27 mouse cellular contexts compared by ENCODE assay signal in the genomic region with DNA sequence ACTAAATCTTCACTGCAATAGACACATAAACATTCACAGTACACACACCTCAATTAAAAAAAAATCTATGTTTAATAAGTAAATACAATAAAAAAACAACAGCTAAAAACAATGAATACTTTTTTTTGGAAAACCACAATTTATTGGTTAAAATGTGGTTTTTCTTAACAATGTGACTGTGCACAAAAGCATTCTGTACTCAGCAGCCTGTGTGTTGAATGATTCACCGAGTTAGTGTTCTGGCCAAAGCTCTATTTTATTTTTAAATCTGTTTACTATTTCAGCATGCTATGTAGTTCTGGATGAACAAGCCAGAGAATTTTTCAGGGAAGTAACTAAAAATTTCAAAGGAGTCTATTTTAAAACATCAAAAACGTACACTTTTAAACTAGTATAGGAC. TPM values are rescaled to one million over a fixed set of nuclear protein-coding genes. Genes with fewer than 3 reads are reported as not detected.
DNase-seq lines count a peak whose midpoint lies in the region; ATAC-seq and TF ChIP-seq lines count a peak whose summit lies in the region.
"Had no signal": no experiment of that assay in that cellular context is flagged by ENCODE, and none has a peak within 500 bp of the region (broad histone marks: within the 10 kb centered on the region; RNA-seq: fewer than 3 reads in every experiment).

No protein-coding gene starts in this region.

- WGBS in thymus, adult 2 months = 39% methylated on average over 2 of the region's 2 CpGs

- no peak overlapping the region for H3K4me3 ChIP-seq in layer of hippocampus, adult 2 months
- no peak overlapping the region for H3K4me3 ChIP-seq in embryonic fibroblast, embryonic 13.5 days (ENCODE audit: insufficient read depth, low read length)
- no peak overlapping the region for H3K4me3 ChIP-seq in thymus, adult 2 months (ENCODE audit: control insufficient read depth, insufficient read depth, low read length)
- H3K4me3 ChIP-seq: forebrain, embryonic 12.5 days; hindbrain, embryonic 10.5 days; hindbrain, embryonic 15.5 days; liver, embryonic 12.5 days; neural tube, embryonic 15.5 days had no signal

- TF ChIP-seq CTCF in layer of hippocampus, adult 2 months (conservative IDR thresholded peaks at IDR 0.05) = no peak
- TF ChIP-seq CTCF in embryonic fibroblast, embryonic 13.5 days (IDR thresholded peaks at IDR 0.05; ENCODE audit: borderline replicate concordance, insufficient read depth, low read length) = no peak
- TF ChIP-seq CTCF in thymus, adult 2 months (IDR thresholded peaks at IDR 0.05; ENCODE audit: borderline replicate concordance, control insufficient read depth, extremely low read depth, insufficient read depth, low read length, poor library complexity) = no peak

- TF ChIP-seq POLR2A in embryonic fibroblast, embryonic 13.5 days (IDR thresholded peaks at IDR 0.05; ENCODE audit: low read depth, low read length) = no peak
- no peak for TF ChIP-seq POLR2A in thymus, adult 2 months (IDR thresholded peaks at IDR 0.05; ENCODE audit: control insufficient read depth, extremely low read depth, insufficient read depth, low read length, poor library complexity)

- DNase-seq in layer of hippocampus, adult 2 months (ENCODE audit: low spot score in 2 of 2) = peak in 1 of 2 experiments; percentile 47
- no peak for DNase-seq in layer of hippocampus, postnatal 36 days
- DNase-seq in Muller cell, postnatal 12 days (ENCODE audit: inconsistent ontology term) = peak; percentile 82
- no peak for DNase-seq in thymus, adult 2 months
- no peak for DNase-seq in heart, adult 9 months (ENCODE audit: low spot score in 2 of 2)
- DNase-seq: adrenal gland, postnatal 25 days; cerebellum, adult 8-10 months; cerebellum, postnatal 25 days; heart, postnatal 14 days; kidney, adult 11 months; kidney, postnatal 14 days; left cerebral cortex, postnatal 4 days; liver, postnatal 0 days; lung, postnatal 36 days; midbrain, embryonic 14.5 days; right cerebral cortex, postnatal 25 days; thymus, adult 18-20 months; thymus, postnatal 36 days had no signal

- no peaks in the 10 kb centered on the region for H3K36me3 ChIP-seq in thymus, adult 2 months (ENCODE audit: control insufficient read depth, insufficient read depth, low read length)
- H3K36me3 ChIP-seq: forebrain, embryonic 12.5 days; hindbrain, embryonic 10.5 days; hindbrain, embryonic 15.5 days; liver, embryonic 12.5 days; neural tube, embryonic 15.5 days had no signal

- ATAC-seq in erythroid progenitor cell, adult 5-6 weeks (replicated peaks; ENCODE audit: low FRiP score, poor library complexity, severe bottlenecking) = no peak
- ATAC-seq: inflammation-experienced regulatory T-cells, adult 6 months; liver, embryonic 12.5 days; liver, postnatal 0 days had no signal

- peak overlapping the region; percentile 33; the same call in 1 of the 2 replicates for H3K27ac ChIP-seq in layer of hippocampus, adult 2 months
- peak overlapping the region; percentile 91 for H3K27ac ChIP-seq in embryonic fibroblast, embryonic 13.5 days (ENCODE audit: insufficient read depth, low read length)
- no peak overlapping the region for H3K27ac ChIP-seq in thymus, adult 2 months (ENCODE audit: control insufficient read depth, insufficient read depth, low read length)
- H3K27ac ChIP-seq: forebrain, embryonic 12.5 days; hindbrain, embryonic 10.5 days; hindbrain, embryonic 15.5 days; liver, embryonic 12.5 days; neural tube, embryonic 15.5 days had no signal

- H3K27me3 ChIP-seq in thymus, adult 2 months (ENCODE audit: control insufficient read depth, insufficient read depth, low read length) = peaks cover 4% of the 10 kb centered on the region; the same call in 1 of the 2 replicates

- peaks cover 14% of the 10 kb centered on the region for H3K4me1 ChIP-seq in embryonic fibroblast, embryonic 13.5 days (ENCODE audit: control insufficient read depth, insufficient read depth, low read length)
- peaks cover 3% of the 10 kb centered on the region; the same call in 1 of the 2 replicates for H3K4me1 ChIP-seq in thymus, adult 2 months (replicated peaks; ENCODE audit: control insufficient read depth, insufficient read depth, low read length)

RNA-seq across cellular contexts. Expression of a gene that starts 9.0 kb away (rescaled TPM):
- total RNA-seq in layer of hippocampus, adult 2 months (2021) = 1 to 10 TPM in 1 of 2 experiments, under 1 TPM in 1; 0.79 to 1.0 TPM
- 1 to 10 TPM in 1 of 2 experiments, under 1 TPM in 1; 0.62 to 1.4 TPM for total RNA-seq in layer of hippocampus, postnatal 36 days (2021)
- polyA plus RNA-seq in embryonic fibroblast, embryonic 13.5 days (2011; ENCODE audit: insufficient read length, low read depth, missing spikeins) = 117 and 150 TPM in 2 replicates
- 95.3 and 143 TPM in 2 replicates for polyA plus RNA-seq in thymus, adult 2 months (2012; rRNA removed)
- total RNA-seq in erythroid progenitor cell, adult 5-6 weeks (2015; ENCODE audit: low replicate concordance) = 62.3 and 88.4 TPM in 2 replicates
- total RNA-seq in erythroid progenitor cell, adult 5-6 weeks (2017; ENCODE audit: low replicate concordance) = 15.1 and 15.7 TPM in 2 replicates

RNA-seq across cellular contexts. Expression of a gene that starts 41.7 kb away (rescaled TPM):
- total RNA-seq in layer of hippocampus, adult 2 months (2021) = 1 to 10 TPM in 1 of 2 experiments, under 1 TPM in 1; 0.52 to 1.6 TPM
- under 1 TPM; 0.37 to 0.86 TPM for total RNA-seq in layer of hippocampus, postnatal 36 days (2021)
- 22.6 and 28.8 TPM in 2 replicates for polyA plus RNA-seq in embryonic fibroblast, embryonic 13.5 days (2011; ENCODE audit: insufficient read length, low read depth, missing spikeins)
- 15.5 and 21.6 TPM in 2 replicates for polyA plus RNA-seq in thymus, adult 2 months (2012; rRNA removed)
- total RNA-seq in erythroid progenitor cell, adult 5-6 weeks (2015; ENCODE audit: low replicate concordance) = 394 and 480 TPM in 2 replicates
- total RNA-seq in erythroid progenitor cell, adult 5-6 weeks (2017; ENCODE audit: low replicate concordance) = 402 and 449 TPM in 2 replicates
- total RNA-seq: gastrocnemius, adult 18-20 months had no signal

Comparison
In these comparisons a context has a peak if more than half of its experiments do, and no peak if none do; other contexts are left out.
1. RNA of a gene that starts 9.0 kb away (total RNA-seq): 15.1 to 88.4 TPM in erythroid progenitor cell, adult 5-6 weeks; 0.62 to 1.4 TPM in layer of hippocampus, postnatal 36 days and 0.79 to 1.0 TPM in layer of hippocampus, adult 2 months; every median in the first group is over 4 times any median in the second.
2. RNA of a gene that starts 41.7 kb away (total RNA-seq): 394 to 480 TPM in erythroid progenitor cell, adult 5-6 weeks; 0.52 to 1.6 TPM in layer of hippocampus, adult 2 months and 0.37 to 0.86 TPM in layer of hippocampus, postnatal 36 days; every median in the first group is over 100 times any median in the second.